ENCODE assay signal across 11 mouse cellular contexts in genomic region chr2:32425568-32425967, GRCm38 (mm10). TPM values are rescaled to one million over a fixed set of nuclear protein-coding genes. Genes with fewer than 3 reads are reported as not detected.
DNase-seq lines count a peak whose midpoint lies in the region; ATAC-seq lines count a peak whose summit lies in the region.
"Had no signal": no experiment of that assay in that cellular context is flagged by ENCODE, and none has a peak within 500 bp of the region (broad histone marks: within the 10 kb centered on the region; RNA-seq: fewer than 3 reads in every experiment).

No protein-coding gene starts in this region.

- no peak overlapping the region for H3K4me2 ChIP-seq in kidney, embryonic 15.5 days
- H3K4me2 ChIP-seq in intestine, embryonic 15.5 days (replicated peaks) = no peak overlapping the region
- no peak overlapping the region for H3K4me2 ChIP-seq in stomach, embryonic 16.5 days (ENCODE audit: low read depth, low read length)
- H3K4me2 ChIP-seq in hindbrain, embryonic 11.5 days (replicated peaks; ENCODE audit: low read depth, low read length) = no peak overlapping the region

- H3K4me1 ChIP-seq in kidney, embryonic 15.5 days = peaks cover 70% of the 10 kb centered on the region
- peaks cover 82% of the 10 kb centered on the region for H3K4me1 ChIP-seq in megakaryocyte, embryonic 14.5 days
- H3K4me1 ChIP-seq in intestine, embryonic 15.5 days (replicated peaks) = peaks cover 55% of the 10 kb centered on the region
- H3K4me1 ChIP-seq in stomach, embryonic 16.5 days (ENCODE audit: control insufficient read depth, insufficient read depth, low read length) = peaks cover 64% of the 10 kb centered on the region
- H3K4me1 ChIP-seq in hindbrain, embryonic 11.5 days (replicated peaks; ENCODE audit: control insufficient read depth, insufficient read depth, low read length) = peaks cover 10% of the 10 kb centered on the region

- no peaks in the 10 kb centered on the region for H3K9me3 ChIP-seq in kidney, embryonic 15.5 days (replicated peaks)
- H3K9me3 ChIP-seq in megakaryocyte, embryonic 14.5 days = no peaks in the 10 kb centered on the region
- H3K9me3 ChIP-seq in intestine, embryonic 15.5 days = no peaks in the 10 kb centered on the region
- H3K9me3 ChIP-seq in stomach, embryonic 16.5 days (replicated peaks; ENCODE audit: control insufficient read depth, low read length) = no peaks in the 10 kb centered on the region
- no peaks in the 10 kb centered on the region for H3K9me3 ChIP-seq in hindbrain, embryonic 11.5 days (ENCODE audit: control insufficient read depth, low read length)

- DNase-seq in kidney, adult 18-20 months = no peak
- DNase-seq in hindbrain, embryonic 11.5 days (ENCODE audit: low spot score) = no peak
- DNase-seq: cerebellum, postnatal 10 days; gastrocnemius, postnatal 14 days; kidney, adult 2 months had no signal

- H3K27ac ChIP-seq in kidney, embryonic 15.5 days = peak overlapping the region; percentile 88; the same call in 1 of the 2 replicates
- peak overlapping the region; percentile 82 for H3K27ac ChIP-seq in intestine, embryonic 15.5 days
- H3K27ac ChIP-seq in stomach, embryonic 16.5 days (ENCODE audit: low read length) = peak overlapping the region; percentile 96
- H3K27ac ChIP-seq in hindbrain, embryonic 11.5 days (ENCODE audit: low read depth, low read length) = no peak overlapping the region

- H3K36me3 ChIP-seq in kidney, embryonic 15.5 days = peaks cover 9% of the 10 kb centered on the region
- H3K36me3 ChIP-seq in megakaryocyte, embryonic 14.5 days (replicated peaks; ENCODE audit: low read length) = peaks cover 28% of the 10 kb centered on the region
- 0 out of 2 replicates have a peak, but pooled peaks cover under 1% of the 10 kb centered on the region for H3K36me3 ChIP-seq in intestine, embryonic 15.5 days
- H3K36me3 ChIP-seq in stomach, embryonic 16.5 days (ENCODE audit: control insufficient read depth, insufficient read depth, low read length) = no peaks in the 10 kb centered on the region
- no peaks in the 10 kb centered on the region for H3K36me3 ChIP-seq in hindbrain, embryonic 11.5 days (ENCODE audit: control insufficient read depth, insufficient read depth, low read length)

- no peak overlapping the region for H3K9ac ChIP-seq in kidney, embryonic 15.5 days
- H3K9ac ChIP-seq in intestine, embryonic 15.5 days = no peak overlapping the region
- no peak overlapping the region for H3K9ac ChIP-seq in stomach, embryonic 16.5 days (ENCODE audit: low read length)
- H3K9ac ChIP-seq in hindbrain, embryonic 11.5 days (ENCODE audit: low read depth, low read length) = no peak overlapping the region

- WGBS in kidney, embryonic 15.5 days = 69% methylated on average over 5 of the region's 5 CpGs
- WGBS in intestine, embryonic 15.5 days = 50% methylated on average over 5 of the region's 5 CpGs
- 66% methylated on average over 5 of the region's 5 CpGs for WGBS in stomach, embryonic 16.5 days
- WGBS in hindbrain, embryonic 11.5 days = 87% methylated on average over 5 of the region's 5 CpGs

- H3K4me3 ChIP-seq in kidney, embryonic 15.5 days (replicated peaks) = no peak overlapping the region
- H3K4me3 ChIP-seq in megakaryocyte, embryonic 14.5 days (replicated peaks) = peak overlapping the region; percentile 38
- H3K4me3 ChIP-seq in intestine, embryonic 15.5 days (replicated peaks) = no peak overlapping the region
- no peak overlapping the region for H3K4me3 ChIP-seq in stomach, embryonic 16.5 days (replicated peaks; ENCODE audit: low read length)
- H3K4me3 ChIP-seq in hindbrain, embryonic 11.5 days (ENCODE audit: low read depth, low read length) = no peak overlapping the region
- H3K4me3 ChIP-seq: erythroblast, embryonic 14.5 days had no signal

- H3K27me3 ChIP-seq in kidney, embryonic 15.5 days = no peaks in the 10 kb centered on the region
- no peaks in the 10 kb centered on the region for H3K27me3 ChIP-seq in megakaryocyte, embryonic 14.5 days (replicated peaks)
- no peaks in the 10 kb centered on the region for H3K27me3 ChIP-seq in intestine, embryonic 15.5 days (replicated peaks)
- no peaks in the 10 kb centered on the region for H3K27me3 ChIP-seq in stomach, embryonic 16.5 days (ENCODE audit: control insufficient read depth, insufficient read depth, low read length)
- no peaks in the 10 kb centered on the region for H3K27me3 ChIP-seq in hindbrain, embryonic 11.5 days (ENCODE audit: control insufficient read depth, insufficient read depth, low read length)

- ATAC-seq in kidney, embryonic 15.5 days (replicated peaks; ENCODE audit: low FRiP score) = no peak
- ATAC-seq in megakaryocyte, adult 5-6 weeks (ENCODE audit: poor library complexity, severe bottlenecking) = no peak
- no peak for ATAC-seq in intestine, embryonic 15.5 days
- no peak for ATAC-seq in stomach, embryonic 16.5 days (ENCODE audit: insufficient read depth, low FRiP score)
- ATAC-seq in hindbrain, embryonic 11.5 days (ENCODE audit: low FRiP score) = no peak

RNA-seq across cellular contexts. Expression of gene Naif1, which starts 24.7 kb away (rescaled TPM):
- polyA plus RNA-seq in kidney, embryonic 15.5 days (2015; fragmentation: Nextera tagmentation; extraction: Ambion mirVana) = 6.3 and 6.8 TPM in 2 replicates
- polyA plus RNA-seq in megakaryocyte, embryonic 14.5 days (2012; ENCODE audit: insufficient read depth, low replicate concordance) = 3.9 and 10.8 TPM in 2 replicates
- 2.9 and 3.5 TPM in 2 replicates for total RNA-seq in megakaryocyte, adult 5-6 weeks (2015)
- 3.2 and 3.9 TPM in 2 replicates for total RNA-seq in megakaryocyte, adult 5-6 weeks (2017)
- polyA plus RNA-seq in intestine, embryonic 15.5 days (2015; fragmentation: Nextera tagmentation; extraction: Ambion mirVana) = 4.7 and 5.0 TPM in 2 replicates
- 5.1 and 5.7 TPM in 2 replicates for polyA plus RNA-seq in stomach, embryonic 16.5 days (2015; fragmentation: Nextera tagmentation; extraction: Ambion mirVana)
- polyA plus RNA-seq in hindbrain, embryonic 11.5 days (2014; fragmentation: Nextera tagmentation; extraction: Ambion mirVana) = 5.2 and 6.0 TPM in 2 replicates

RNA-seq across cellular contexts. Expression of gene Slc25a25, which starts 25.7 kb away (rescaled TPM):
- 20.4 and 20.7 TPM in 2 replicates for polyA plus RNA-seq in kidney, embryonic 15.5 days (2015; fragmentation: Nextera tagmentation; extraction: Ambion mirVana)
- polyA plus RNA-seq in megakaryocyte, embryonic 14.5 days (2012; ENCODE audit: insufficient read depth, low replicate concordance) = 7.3 and 7.9 TPM in 2 replicates
- 4.6 and 6.9 TPM in 2 replicates for total RNA-seq in megakaryocyte, adult 5-6 weeks (2015)
- total RNA-seq in megakaryocyte, adult 5-6 weeks (2017) = 8.4 and 10.7 TPM in 2 replicates
- 20.0 and 20.1 TPM in 2 replicates for polyA plus RNA-seq in intestine, embryonic 15.5 days (2015; fragmentation: Nextera tagmentation; extraction: Ambion mirVana)
- 15.4 and 16.9 TPM in 2 replicates for polyA plus RNA-seq in stomach, embryonic 16.5 days (2015; fragmentation: Nextera tagmentation; extraction: Ambion mirVana)
- 19.5 and 28.4 TPM in 2 replicates for polyA plus RNA-seq in hindbrain, embryonic 11.5 days (2014; fragmentation: Nextera tagmentation; extraction: Ambion mirVana)

RNA-seq across cellular contexts. Expression of gene Ptges2, which starts 29.9 kb away (rescaled TPM):
- polyA plus RNA-seq in kidney, embryonic 15.5 days (2015; fragmentation: Nextera tagmentation; extraction: Ambion mirVana) = 30.5 and 31.2 TPM in 2 replicates
- 2.5 and 3.4 TPM in 2 replicates for polyA plus RNA-seq in megakaryocyte, embryonic 14.5 days (2012; ENCODE audit: insufficient read depth, low replicate concordance)
- 5.0 and 6.7 TPM in 2 replicates for total RNA-seq in megakaryocyte, adult 5-6 weeks (2015)
- 7.2 and 8.8 TPM in 2 replicates for total RNA-seq in megakaryocyte, adult 5-6 weeks (2017)
- 43.5 and 48.2 TPM in 2 replicates for polyA plus RNA-seq in intestine, embryonic 15.5 days (2015; fragmentation: Nextera tagmentation; extraction: Ambion mirVana)
- polyA plus RNA-seq in stomach, embryonic 16.5 days (2015; fragmentation: Nextera tagmentation; extraction: Ambion mirVana) = 23.7 and 26.7 TPM in 2 replicates
- polyA plus RNA-seq in hindbrain, embryonic 11.5 days (2014; fragmentation: Nextera tagmentation; extraction: Ambion mirVana) = 30.2 and 30.8 TPM in 2 replicates

RNA-seq across cellular contexts. Expression of gene Lcn2, which starts 37.5 kb away (rescaled TPM):
- polyA plus RNA-seq in kidney, embryonic 15.5 days (2015; fragmentation: Nextera tagmentation; extraction: Ambion mirVana) = 6.8 and 9.1 TPM in 2 replicates
- 15.0 and 32.0 TPM in 2 replicates for polyA plus RNA-seq in megakaryocyte, embryonic 14.5 days (2012; ENCODE audit: insufficient read depth, low replicate concordance)
- 3,591 and 4,679 TPM in 2 replicates for total RNA-seq in megakaryocyte, adult 5-6 weeks (2015)
- total RNA-seq in megakaryocyte, adult 5-6 weeks (2017) = 682 and 1,100 TPM in 2 replicates
- polyA plus RNA-seq in intestine, embryonic 15.5 days (2015; fragmentation: Nextera tagmentation; extraction: Ambion mirVana) = 1.8 and 4.7 TPM in 2 replicates
- polyA plus RNA-seq in stomach, embryonic 16.5 days (2015; fragmentation: Nextera tagmentation; extraction: Ambion mirVana) = 21.1 and 23.6 TPM in 2 replicates
- 0.19 TPM in 1 of 2 replicates, not detected in the other for polyA plus RNA-seq in hindbrain, embryonic 11.5 days (2014; fragmentation: Nextera tagmentation; extraction: Ambion mirVana)

RNA-seq across cellular contexts. Expression of gene 1110008P14Rik, which starts 43.8 kb away (rescaled TPM):
- polyA plus RNA-seq in kidney, embryonic 15.5 days (2015; fragmentation: Nextera tagmentation; extraction: Ambion mirVana) = 47.1 and 52.1 TPM in 2 replicates
- polyA plus RNA-seq in megakaryocyte, embryonic 14.5 days (2012; ENCODE audit: insufficient read depth, low replicate concordance) = 74.3 and 79.5 TPM in 2 replicates
- 30.4 and 38.4 TPM in 2 replicates for total RNA-seq in megakaryocyte, adult 5-6 weeks (2015)
- total RNA-seq in megakaryocyte, adult 5-6 weeks (2017) = 29.1 and 32.3 TPM in 2 replicates
- 38.6 and 42.5 TPM in 2 replicates for polyA plus RNA-seq in intestine, embryonic 15.5 days (2015; fragmentation: Nextera tagmentation; extraction: Ambion mirVana)
- 41.5 and 41.9 TPM in 2 replicates for polyA plus RNA-seq in stomach, embryonic 16.5 days (2015; fragmentation: Nextera tagmentation; extraction: Ambion mirVana)
- 62.1 and 62.7 TPM in 2 replicates for polyA plus RNA-seq in hindbrain, embryonic 11.5 days (2014; fragmentation: Nextera tagmentation; extraction: Ambion mirVana)
